Mouse (Mus musculus): Measurements from ENCODE around the gene Kcnh6.

Gene Kcnh6

DNA sequence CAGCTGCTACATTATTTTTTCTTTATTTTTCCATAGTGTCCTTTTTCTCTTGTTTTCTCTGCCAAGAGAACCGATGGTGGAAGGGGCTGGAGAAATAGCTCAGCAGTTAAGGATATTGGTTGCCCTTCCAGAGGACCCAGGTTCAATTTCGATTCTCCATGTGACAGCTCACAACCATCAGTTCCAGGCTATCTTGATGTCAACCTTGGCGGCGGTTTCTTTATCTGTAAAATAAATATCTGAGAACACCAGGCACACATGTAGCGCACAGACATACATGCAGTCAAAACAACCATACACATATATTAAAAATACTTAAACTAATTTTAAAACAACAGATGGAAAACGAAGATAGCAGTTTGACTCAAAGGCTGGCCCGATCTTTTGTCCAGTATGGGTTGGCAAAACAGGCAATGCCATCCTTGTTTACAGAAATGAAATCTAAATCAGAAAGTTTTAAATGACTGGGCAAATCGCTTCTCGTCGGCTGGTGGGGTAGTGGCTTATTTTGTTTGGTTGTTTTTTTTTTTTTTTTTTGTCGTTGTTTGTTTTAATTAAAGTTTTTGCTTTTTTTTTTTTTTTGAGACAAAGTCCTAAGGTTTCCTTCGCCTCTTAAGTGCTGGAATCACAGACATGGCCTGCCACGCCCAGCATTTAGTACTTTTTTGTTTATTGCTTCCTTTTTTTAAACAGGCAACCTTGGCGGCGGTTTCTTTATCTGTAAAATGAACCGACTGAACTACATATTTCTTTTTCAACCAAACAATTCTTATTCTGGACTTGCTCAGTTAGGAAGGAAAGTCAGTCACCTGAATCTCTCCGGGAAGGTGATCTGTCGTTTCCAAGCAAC is 57.4 kb downstream of the Kcnh6 start:
- no peak for DNase-seq

DNA sequence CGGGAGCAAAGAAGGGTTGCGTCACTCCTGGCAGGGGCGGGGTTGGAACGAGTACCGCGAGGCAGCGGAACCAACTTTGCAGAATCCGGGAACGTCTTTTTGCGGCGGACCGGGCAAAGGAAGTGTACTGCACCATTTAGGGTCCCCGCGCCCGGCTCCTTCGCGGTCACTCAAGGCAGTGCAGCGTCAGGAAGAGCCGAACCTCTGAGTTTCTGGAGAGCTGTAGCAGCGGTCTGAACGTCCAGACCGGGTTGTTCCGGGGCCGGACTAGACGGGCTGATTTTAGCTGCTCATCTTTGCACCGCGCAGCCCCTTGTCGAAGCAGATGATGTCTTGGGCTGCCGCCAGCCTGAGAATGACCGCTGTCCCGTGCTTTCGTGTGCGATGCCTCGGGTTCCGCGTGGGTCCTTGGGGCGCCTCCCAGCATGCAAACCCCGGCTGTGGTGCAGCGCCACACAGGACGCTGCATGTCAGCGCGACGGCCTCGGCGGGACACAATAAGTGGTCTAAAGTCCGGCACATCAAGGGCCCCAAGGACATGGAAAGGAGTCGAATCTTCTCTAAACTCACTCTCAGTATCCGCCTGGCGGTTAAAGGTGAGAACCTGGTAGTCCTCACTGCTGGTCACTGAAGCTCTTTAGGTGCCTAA is 58.1 kb downstream of the Kcnh6 start, which contains the start of gene Taco1:
Taco1 (plus strand) TSS at position 139 of the 649 bp plus-strand sequence.
- peak; percentile 93 for DNase-seq

DNA sequence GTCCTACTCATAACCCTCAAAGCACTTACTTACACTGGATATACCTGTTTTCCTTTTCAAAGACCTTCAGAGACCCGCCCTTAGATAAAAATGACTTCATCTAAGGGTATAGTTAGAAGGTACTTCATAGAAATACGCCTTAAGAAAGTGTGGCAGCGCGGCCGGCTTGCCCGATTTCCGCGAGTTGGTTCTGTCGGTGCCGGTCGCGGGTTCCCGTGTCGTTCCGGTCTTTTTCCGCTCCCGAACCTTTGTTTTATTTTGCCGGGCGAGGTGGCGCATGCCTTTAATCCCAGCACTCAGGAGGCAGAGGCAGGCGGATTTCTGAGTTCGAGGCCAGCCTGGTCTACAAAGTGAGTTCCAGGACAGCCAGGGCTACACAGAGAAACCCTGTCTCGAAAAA is 58.7 kb downstream of the Kcnh6 start:
- DNase-seq, result peak; percentile 80

DNA sequence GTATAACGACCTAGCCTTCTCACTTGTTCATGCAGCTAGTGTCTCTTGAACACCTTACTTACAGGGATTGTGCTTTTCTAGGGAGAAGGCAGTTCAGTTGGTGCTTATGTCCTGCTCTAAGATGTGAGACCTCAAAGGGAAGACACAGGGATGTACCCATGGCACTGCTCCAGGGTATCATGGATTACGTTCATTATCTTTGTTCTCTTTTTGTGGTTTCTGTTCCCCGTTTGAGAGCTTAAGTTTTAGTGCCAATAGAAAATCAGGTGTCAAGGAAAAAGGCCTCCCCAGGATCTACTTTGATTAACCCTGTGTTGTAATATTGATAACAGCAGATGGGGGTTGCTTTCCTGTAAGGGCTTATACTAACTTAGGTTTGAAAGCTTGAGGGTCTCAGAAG is 65.8 kb downstream of the Kcnh6 start:
- no peak for DNase-seq

DNA sequence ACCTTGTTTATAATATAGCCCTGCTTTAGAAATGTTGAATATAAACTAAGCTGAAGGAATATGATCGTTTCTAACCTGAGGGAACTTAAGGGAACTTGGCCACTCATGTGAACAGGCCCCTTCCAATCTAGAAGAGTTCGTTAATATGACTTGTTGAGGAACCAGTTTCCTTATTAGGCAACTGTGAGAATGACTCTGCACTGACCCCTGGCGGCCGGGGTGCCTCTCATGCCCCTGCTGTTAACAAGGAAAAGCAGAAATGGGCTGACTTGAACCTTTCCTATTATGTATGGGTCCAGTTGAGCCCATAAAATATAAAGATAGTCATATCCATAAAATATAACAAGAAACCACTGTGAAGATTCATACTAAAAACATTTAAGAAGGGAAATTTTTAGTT is 68.4 kb downstream of the Kcnh6 start:
- peak; percentile 92 for DNase-seq

Measured in thymus, postnatal 4 days (tissue).